Mouse (Mus musculus) hindbrain, embryonic 14.5 days (tissue): ENCODE results near the gene Pagr1b. TPM values are rescaled to one million over a fixed set of nuclear protein-coding genes. Genes with fewer than 3 reads are reported as not detected.

ENCODE experiments used
- ATAC-seq: fragments of 200-750 bp; cut with Nextera tagmentation; 2 replicates; pipeline ENCODE4 v1.8.0; 2017; ENCODE audit warnings: moderate number of reproducible peaks, mild to moderate bottlenecking, moderate TSS enrichment, moderate library complexity; ENCODE audit not compliant: low FRiP score
- DNase-seq: peaks from one replicate; pipeline ENCODE4 v3.0.0-alpha.2; 2015; ENCODE audit warnings: low spot score
- H3K27ac ChIP-seq: fragments of 300-500 bp; sonication (generic); 2 replicates; pipeline ENCODE4 v1.5.1; 2014; ENCODE audit warnings: mild to moderate bottlenecking, moderate library complexity
- H3K27me3 ChIP-seq: fragments of 300-500 bp; sonication (generic); 2 replicates; pipeline ENCODE4 v1.6.1; 2014; ENCODE audit warnings: mild to moderate bottlenecking, low read length, mixed read lengths; ENCODE audit not compliant: control insufficient read depth, insufficient read depth
- H3K36me3 ChIP-seq: fragments of 300-500 bp; sonication (generic); replicated peaks from 2 replicates; pipeline ENCODE4 v1.6.1; 2014; ENCODE audit not compliant: control insufficient read depth, insufficient read depth
- H3K4me1 ChIP-seq: fragments of 300-500 bp; sonication (generic); replicated peaks from 2 replicates; pipeline ENCODE4 v1.6.1; 2014; ENCODE audit warnings: antibody characterized with exemption, low read length, mixed read lengths; ENCODE audit not compliant: control insufficient read depth, insufficient read depth
- H3K4me2 ChIP-seq: fragments of 300-500 bp; sonication (generic); replicated peaks from 2 replicates; pipeline ENCODE4 v1.6.1; 2014; ENCODE audit warnings: mild to moderate bottlenecking, moderate library complexity
- H3K4me3 ChIP-seq: fragments of 300-500 bp; sonication (generic); replicated peaks from 2 replicates; pipeline ENCODE4 v1.5.1; 2014; ENCODE audit warnings: mild to moderate bottlenecking, low read length
- H3K9ac ChIP-seq: fragments of 300-500 bp; sonication (generic); 2 replicates; pipeline ENCODE4 v1.6.1; 2014
- H3K9me3 ChIP-seq: fragments of 300-500 bp; sonication (generic); 2 replicates; pipeline ENCODE4 v1.6.1; 2016; ENCODE audit warnings: low read length; ENCODE audit not compliant: control insufficient read depth
- WGBS: fragments of 180-500 bp; shearing (Covaris S2); extraction: QIAGEN DNeasy Blood & Tissue Kit; methylation state at CpG from one replicate; pipeline ENCODE4 v1.1.7; 2014; 5-methylcytosine and 5-hydroxymethylcytosine counted together
- polyA plus RNA-seq: library from polyadenylated mRNA; unstranded; fragments of >200 nt; fragmentation: Nextera tagmentation; extraction: Ambion mirVana; gene quantifications from 2 replicates; pipeline ENCODE4 v1.2.1, GENCODE M21; 2014

The Pagr1b gene
- polyA plus RNA-seq, result 0.70 TPM in 1 of 2 replicates, not detected in the other

- H3K27me3 ChIP-seq, result no peaks in the 10 kb centered on the region
- H3K4me2 ChIP-seq, result peak within 1 kb of the TSS; percentile 76
- ATAC-seq (no peak), DNase-seq (no peak)
- H3K4me1 ChIP-seq, result peaks cover 44% of the 10 kb centered on the region
- peak within 1 kb of the TSS; percentile 96 for H3K27ac ChIP-seq
- no peaks in the 10 kb centered on the region for H3K9me3 ChIP-seq
- peaks cover 38% of the 10 kb centered on the region for H3K36me3 ChIP-seq
- peak within 1 kb of the TSS; percentile 57 for H3K4me3 ChIP-seq
- H3K9ac ChIP-seq, result peak within 1 kb of the TSS; percentile 90
Measured at GRCm38 (mm10) chr7:127016481-127016485, at the start of gene Pagr1b. Pagr1b (minus strand) TSS chr7:127016484.

GRCm38 (mm10) chr7:127065538-127065937 is 49.3 kb upstream of the Pagr1b start:
- no peaks in the 10 kb centered on the region for H3K27me3 ChIP-seq
- 89% methylated on average over 6 of the region's 6 CpGs for WGBS
- DNase-seq, result no peak
- no peak for ATAC-seq
- H3K9ac ChIP-seq, result no peak overlapping the region
- no peak overlapping the region for H3K27ac ChIP-seq
- no peak overlapping the region for H3K4me2 ChIP-seq
- no peaks in the 10 kb centered on the region for H3K36me3 ChIP-seq
- no peak overlapping the region for H3K4me3 ChIP-seq
- no peaks in the 10 kb centered on the region for H3K9me3 ChIP-seq
- no peaks in the 10 kb centered on the region for H3K4me1 ChIP-seq

- Histone ChIP-seq H3K27me3 (no peaks in the 10 kb centered on the region), H3K9ac (no peak overlapping the region), H3K4me1 (no peaks in the 10 kb centered on the region), H3K36me3 (no peaks in the 10 kb centered on the region), H3K27ac (no peak overlapping the region), H3K4me3 (no peak overlapping the region), H3K4me2 (no peak overlapping the region), H3K9me3 (no peaks in the 10 kb centered on the region)
- DNase-seq, result no peak
- no peak for ATAC-seq
- 72% methylated on average over 5 of the region's 5 CpGs for WGBS
Measured at GRCm38 (mm10) chr7:127055026-127055585, 38.8 kb upstream of the Pagr1b start.

- Histone ChIP-seq H3K4me3 (peak within 1 kb of the TSS; percentile 68), H3K9me3 (no peaks in the 10 kb centered on the region), H3K4me2 (peak within 1 kb of the TSS; percentile 92), H3K4me1 (peaks cover 10% of the 10 kb centered on the region; the same call in 1 of the 2 replicates), H3K9ac (peak within 1 kb of the TSS; percentile 67), H3K27me3 (no peaks in the 10 kb centered on the region), H3K27ac (peak within 1 kb of the TSS; percentile 77), H3K36me3 (no peaks in the 10 kb centered on the region)
- under 1% methylated on average over 52 of the region's 53 CpGs for WGBS
- peak; percentile 84 for ATAC-seq
- peak; percentile 92 for DNase-seq
Measured at GRCm38 (mm10) chr7:127041851-127042672, 25.8 kb upstream of the Pagr1b start, which contains the start of gene Kif22. Kif22 (minus strand) TSS chr7:127042471.

- peaks cover 7% of the 10 kb centered on the region for H3K4me1 ChIP-seq
- ATAC-seq, result no peak
- H3K36me3 ChIP-seq, result 0 out of 2 replicates have a peak, but pooled peaks cover 10% of the 10 kb centered on the region
- no peak overlapping the region for H3K27ac ChIP-seq
- H3K27me3 ChIP-seq, result no peaks in the 10 kb centered on the region
- WGBS, result 86% methylated on average over 1 of the region's 1 CpGs
- DNase-seq, result no peak
- H3K9me3 ChIP-seq, result no peaks in the 10 kb centered on the region
- H3K9ac ChIP-seq, result no peak overlapping the region
- no peak overlapping the region for H3K4me3 ChIP-seq
- H3K4me2 ChIP-seq, result no peak overlapping the region
Measured at GRCm38 (mm10) chr7:127031244-127031643, 15.0 kb upstream of the Pagr1b start.

- WGBS, result 100% methylated on average over 1 of the region's 1 CpGs
- H3K36me3 ChIP-seq, result 0 out of 2 replicates have a peak, but pooled peaks cover 10% of the 10 kb centered on the region
- no peak for ATAC-seq
Measured at GRCm38 (mm10) chr7:127030172-127030571, 13.9 kb upstream of the Pagr1b start.

GRCm38 (mm10) chr7:127027885-127028284 is 11.6 kb upstream of the Pagr1b start:
- DNase-seq (no peak), ATAC-seq (peak; percentile 3; the same call in 1 of the 2 replicates)
- 58% methylated on average over 8 of the region's 8 CpGs for WGBS

More at GRCm38 (mm10) chr7:127030172-127030571, 13.9 kb upstream of the Pagr1b start:
- Histone ChIP-seq H3K27ac (no peak overlapping the region), H3K27me3 (no peaks in the 10 kb centered on the region), H3K4me3 (no peak overlapping the region), H3K9me3 (no peaks in the 10 kb centered on the region), H3K4me2 (no peak overlapping the region), H3K4me1 (peaks cover 7% of the 10 kb centered on the region), H3K9ac (no peak overlapping the region)
- no peak for DNase-seq

GRCm38 (mm10) chr7:127026984-127027726 is 10.9 kb upstream of the Pagr1b start, which contains the start of gene Maz:
Maz (minus strand) TSS chr7:127027037.
- H3K27ac ChIP-seq, result peak within 1 kb of the TSS; percentile 100
- peaks cover 33% of the 10 kb centered on the region for H3K4me1 ChIP-seq
- peak within 1 kb of the TSS; percentile 90 for H3K4me2 ChIP-seq
- H3K9me3 ChIP-seq, result no peaks in the 10 kb centered on the region
- peaks cover 30% of the 10 kb centered on the region for H3K36me3 ChIP-seq
- ATAC-seq (peak; percentile 93), DNase-seq (peak; percentile 100)
- H3K9ac ChIP-seq, result peak within 1 kb of the TSS; percentile 99
- WGBS, result under 1% methylated on average over 52 of the region's 63 CpGs
- H3K4me3 ChIP-seq, result peak within 1 kb of the TSS; percentile 92
- H3K27me3 ChIP-seq, result no peaks in the 10 kb centered on the region

More at GRCm38 (mm10) chr7:127027885-127028284, 11.6 kb upstream of the Pagr1b start:
- Histone ChIP-seq H3K9ac (peak overlapping the region; percentile 63), H3K4me2 (peak overlapping the region; percentile 90), H3K4me3 (peak overlapping the region; percentile 92), H3K4me1 (peaks cover 28% of the 10 kb centered on the region), H3K36me3 (peaks cover 29% of the 10 kb centered on the region), H3K9me3 (no peaks in the 10 kb centered on the region), H3K27ac (peak overlapping the region; percentile 100), H3K27me3 (no peaks in the 10 kb centered on the region)

- Histone ChIP-seq H3K4me2 (peak overlapping the region; percentile 90), H3K4me1 (peaks cover 35% of the 10 kb centered on the region), H3K27me3 (no peaks in the 10 kb centered on the region), H3K9me3 (no peaks in the 10 kb centered on the region), H3K36me3 (peaks cover 32% of the 10 kb centered on the region), H3K9ac (peak overlapping the region; percentile 99), H3K4me3 (peak overlapping the region; percentile 92), H3K27ac (peak overlapping the region; percentile 100)
- WGBS, result no CpG with 5 or more reads among the region's 48 CpGs
- DNase-seq (peak; percentile 82), ATAC-seq (no peak; the same call in 1 of the 2 replicates)
Measured at GRCm38 (mm10) chr7:127026616-127026983, 10.3 kb upstream of the Pagr1b start.
